Mouse (Mus musculus) limb, embryonic 14.5 days (tissue): Measurements from ENCODE around the gene Pax4. TPM values are rescaled to one million over a fixed set of nuclear protein-coding genes. Genes with fewer than 3 reads are reported as not detected.

Experiments used
- ATAC-seq: fragments of 200-750 bp; cut with Nextera tagmentation; 2 replicates; pipeline ENCODE4 v1.8.0; 2017; ENCODE audit warnings: low read depth, moderate number of reproducible peaks, moderate TSS enrichment; ENCODE audit not compliant: low FRiP score
- DNase-seq: peaks from one replicate; pipeline ENCODE4 v3.0.0-alpha.2; 2015; ENCODE audit warnings: low spot score
- H3K27ac ChIP-seq: fragments of 300-500 bp; sonication (generic); replicated peaks from 2 replicates; pipeline ENCODE4 v1.5.1; 2014; ENCODE audit warnings: low read depth, mild to moderate bottlenecking, low read length, moderate library complexity, mixed read lengths
- H3K27me3 ChIP-seq: fragments of 300-500 bp; sonication (generic); 2 replicates; pipeline ENCODE4 v1.6.1; 2014; ENCODE audit warnings: low read length, mixed read lengths; ENCODE audit not compliant: control insufficient read depth, insufficient read depth
- H3K36me3 ChIP-seq: fragments of 300-500 bp; sonication (generic); 2 replicates; pipeline ENCODE4 v1.6.1; 2014; ENCODE audit warnings: mild to moderate bottlenecking, low read length, moderate library complexity, mixed read lengths; ENCODE audit not compliant: control insufficient read depth, insufficient read depth
- H3K4me1 ChIP-seq: fragments of 300-500 bp; sonication (generic); 2 replicates; pipeline ENCODE4 v1.6.1; 2014; ENCODE audit warnings: antibody characterized with exemption, low read length, mixed read lengths; ENCODE audit not compliant: control insufficient read depth, insufficient read depth
- H3K4me2 ChIP-seq: fragments of 300-500 bp; sonication (generic); replicated peaks from 2 replicates; pipeline ENCODE4 v1.6.1; 2014; ENCODE audit warnings: low read depth, mild to moderate bottlenecking, low read length, moderate library complexity; ENCODE audit not compliant: severe bottlenecking
- H3K4me3 ChIP-seq: fragments of 300-500 bp; sonication (generic); replicated peaks from 2 replicates; pipeline ENCODE4 v1.5.1; 2014; ENCODE audit warnings: low read length
- H3K9ac ChIP-seq: fragments of 300-500 bp; sonication (generic); 2 replicates; pipeline ENCODE4 v1.6.1; 2014; ENCODE audit warnings: mild to moderate bottlenecking, low read depth, low read length, moderate library complexity; ENCODE audit not compliant: severe bottlenecking
- H3K9me3 ChIP-seq: fragments of 300-500 bp; sonication (generic); 2 replicates; pipeline ENCODE4 v1.6.1; 2016; ENCODE audit warnings: low read length; ENCODE audit not compliant: control insufficient read depth
- POLR2A ChIP-seq: fragments of 200-500 bp; IDR thresholded peaks from 2 replicates; pipeline ENCODE4 v1.8.0; 2012; ENCODE audit warnings: inconsistent platforms, mild to moderate bottlenecking, moderate library complexity, borderline replicate concordance; ENCODE audit not compliant: insufficient read depth, insufficient read length; ENCODE audit errors: extremely low read depth
- WGBS: fragments of 180-500 bp; shearing (Covaris S2); extraction: QIAGEN DNeasy Blood & Tissue Kit; methylation state at CpG from one replicate; pipeline ENCODE4 v1.1.7; 2014; 5-methylcytosine and 5-hydroxymethylcytosine counted together
- polyA plus RNA-seq, 2 experiments: library from polyadenylated mRNA; depleted of rRNA in 1 of 2; stranded (reverse) in 1 of 2; unstranded in 1 of 2; fragments of >200 nt; fragmentation: Nextera tagmentation in 1 of 2; extraction: Ambion mirVana in 1 of 2; gene quantifications; 2 replicates each; pipeline versions ENCODE4 v1.2.1 to v1.2.3; 2012 to 2014

The Pax4 gene
- polyA plus RNA-seq, 2 experiments = not detected

GRCm38 (mm10) chr6:28486905-28487304 is 37.8 kb upstream of the Pax4 start:
- H3K4me2 ChIP-seq = no peak overlapping the region
- no peak for ATAC-seq

DNA sequence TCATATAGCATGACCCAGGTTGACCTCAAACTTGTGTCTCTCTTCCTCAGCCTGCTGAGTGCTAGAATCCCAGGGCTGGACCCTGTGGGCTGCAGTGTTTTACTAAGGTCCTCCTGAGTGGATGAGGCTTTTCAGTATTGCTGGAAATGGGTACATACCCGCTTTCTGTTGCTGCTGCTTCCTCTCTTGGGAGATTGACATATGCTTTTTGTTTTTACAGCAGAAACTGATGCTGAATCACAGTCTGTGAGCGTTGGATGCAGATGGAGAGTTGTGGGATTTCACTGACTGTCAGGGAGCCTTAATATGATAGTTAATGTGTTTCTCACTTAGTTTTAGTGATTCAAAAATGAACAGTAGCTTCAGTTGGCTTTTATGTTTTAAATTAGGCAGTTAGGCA is 37.3 kb upstream of the Pax4 start:
- H3K36me3 ChIP-seq = peaks cover 37% of the 10 kb centered on the region
- no peaks in the 10 kb centered on the region for H3K9me3 ChIP-seq
- H3K4me1 ChIP-seq = peaks cover 26% of the 10 kb centered on the region
- no peak for TF ChIP-seq POLR2A
- H3K9ac ChIP-seq = no peak overlapping the region
- no peak for DNase-seq
- H3K27me3 ChIP-seq = no peaks in the 10 kb centered on the region
- no peak overlapping the region for H3K4me3 ChIP-seq
- no peak for ATAC-seq
- WGBS = 75% methylated on average over 2 of the region's 2 CpGs
- H3K4me2 ChIP-seq = no peak overlapping the region
- H3K27ac ChIP-seq = no peak overlapping the region

More at GRCm38 (mm10) chr6:28486905-28487304, 37.8 kb upstream of the Pax4 start:
- no peak overlapping the region for H3K4me3 ChIP-seq
- DNase-seq = no peak
- WGBS = 84% methylated on average over 7 of the region's 7 CpGs
- peaks cover 22% of the 10 kb centered on the region for H3K4me1 ChIP-seq
- H3K36me3 ChIP-seq = peaks cover 33% of the 10 kb centered on the region
- H3K9ac ChIP-seq = no peak overlapping the region
- TF ChIP-seq POLR2A = no peak
- H3K27me3 ChIP-seq = no peaks in the 10 kb centered on the region
- H3K9me3 ChIP-seq = no peaks in the 10 kb centered on the region
- no peak overlapping the region for H3K27ac ChIP-seq

DNA sequence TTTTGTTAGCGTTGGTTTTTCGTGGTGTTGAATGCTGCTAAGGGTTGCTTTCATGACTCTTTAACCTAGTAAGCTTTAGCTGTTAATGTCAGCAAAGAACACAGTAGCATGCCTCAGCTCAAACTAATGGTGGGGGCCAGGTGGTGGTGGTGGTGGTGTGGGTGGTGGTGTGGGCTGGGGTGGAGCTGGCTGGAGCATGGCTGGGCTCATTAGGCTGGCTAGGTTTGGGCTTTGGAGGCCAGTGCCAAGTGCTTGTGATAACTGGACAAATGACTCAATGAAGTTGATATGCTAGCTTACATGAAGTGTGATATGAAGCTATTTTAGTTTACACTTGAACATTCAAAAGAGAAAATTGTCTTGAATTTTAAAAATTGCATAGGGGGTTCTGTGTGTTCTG is 36.9 kb upstream of the Pax4 start:
- Histone ChIP-seq H3K27me3 (no peaks in the 10 kb centered on the region), H3K27ac (no peak overlapping the region), H3K4me2 (no peak overlapping the region), H3K36me3 (peaks cover 37% of the 10 kb centered on the region), H3K4me3 (no peak overlapping the region), H3K9me3 (no peaks in the 10 kb centered on the region), H3K9ac (no peak overlapping the region), H3K4me1 (peaks cover 25% of the 10 kb centered on the region)
- DNase-seq (no peak), ATAC-seq (no peak)
- TF ChIP-seq POLR2A = no peak
- WGBS = 87% methylated on average over 2 of the region's 2 CpGs

DNA sequence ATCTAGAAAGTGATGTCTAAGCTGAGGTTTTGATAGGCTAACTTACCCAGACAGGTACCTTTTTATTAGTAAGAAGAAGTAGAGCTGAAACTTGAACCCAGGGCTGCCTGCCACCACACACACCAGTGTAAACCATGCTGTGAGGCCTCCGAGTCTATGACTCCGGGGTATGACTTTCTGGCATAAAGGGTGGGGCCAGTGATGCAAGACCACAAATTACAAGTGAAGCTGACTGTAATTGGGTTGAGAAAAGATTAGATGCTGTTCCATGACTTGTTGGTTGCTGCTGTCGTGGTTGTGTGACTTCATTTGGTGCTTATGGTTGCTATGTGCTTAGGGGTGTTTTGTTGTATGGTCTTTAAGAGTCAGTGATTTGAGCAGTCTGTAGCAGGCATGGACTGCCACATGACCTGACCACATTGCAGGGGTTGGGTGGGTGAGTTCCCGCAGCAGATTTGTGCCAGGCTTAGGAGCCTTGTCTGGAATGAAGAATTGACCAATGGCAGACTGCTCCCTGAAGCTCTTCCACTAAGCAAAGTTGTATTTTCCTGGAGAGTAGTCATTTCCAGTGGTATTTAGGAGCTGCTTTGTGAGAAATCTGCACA is 33.7 kb upstream of the Pax4 start:
- Histone ChIP-seq H3K4me3 (no peak overlapping the region), H3K36me3 (peaks cover 22% of the 10 kb centered on the region), H3K4me1 (peaks cover 31% of the 10 kb centered on the region), H3K9me3 (no peaks in the 10 kb centered on the region), H3K9ac (peak overlapping the region; percentile 21; the same call in 1 of the 2 replicates), H3K27ac (no peak overlapping the region), H3K27me3 (no peaks in the 10 kb centered on the region), H3K4me2 (0 out of 2 replicates have a peak overlapping the region, but pooled peaks have one; percentile 3)
- 69% methylated on average over 4 of the region's 4 CpGs for WGBS
- ATAC-seq = no peak
- DNase-seq = no peak
- TF ChIP-seq POLR2A = no peak

GRCm38 (mm10) chr6:28480752-28481492 is 31.8 kb upstream of the Pax4 start:
- no peaks in the 10 kb centered on the region for H3K9me3 ChIP-seq
- 3% methylated on average over 21 of the region's 21 CpGs for WGBS
- H3K4me2 ChIP-seq = peak overlapping the region; percentile 76
- peak overlapping the region; percentile 76 for H3K9ac ChIP-seq
- DNase-seq (peak; percentile 37), ATAC-seq (no peak)
- H3K27ac ChIP-seq = peak overlapping the region; percentile 75
- peak overlapping the region; percentile 97 for H3K4me3 ChIP-seq
- H3K27me3 ChIP-seq = no peaks in the 10 kb centered on the region
- TF ChIP-seq POLR2A = no peak
- H3K4me1 ChIP-seq = peaks cover 31% of the 10 kb centered on the region
- H3K36me3 ChIP-seq = peaks cover 18% of the 10 kb centered on the region
